Mouse (Mus musculus): ENCODE data around the gene Gm9821. TPM values are rescaled to one million over a fixed set of nuclear protein-coding genes. Genes with fewer than 3 reads are reported as not detected.

The Gm9821 gene
- not detected in 2 replicates for polyA plus RNA-seq (2012; rRNA removed)

DNA sequence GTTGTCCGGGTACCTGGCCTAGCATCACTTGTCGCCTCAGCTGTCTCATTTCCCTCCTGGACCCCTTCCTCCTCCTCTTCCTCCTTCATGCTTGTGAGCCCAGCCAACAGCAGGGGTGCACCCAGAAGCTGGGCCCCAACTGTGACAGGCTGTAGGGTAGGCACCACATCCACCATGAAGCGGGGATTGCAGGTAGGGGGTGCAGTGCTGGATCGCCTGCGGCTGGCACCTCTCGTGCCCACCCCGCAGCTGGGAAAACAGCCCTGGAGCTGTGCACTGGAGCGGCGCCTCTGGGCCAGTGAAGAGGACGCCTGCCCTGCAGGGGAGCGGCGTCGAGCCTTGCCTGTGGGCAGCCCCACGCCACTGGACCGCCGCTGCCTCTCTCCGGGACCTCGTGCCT lies at the start of gene Gm9821:
Gene Gm9821, plus strand, starts transcription at position 221 of the 400 bp plus-strand sequence.
- Histone ChIP-seq H3K4me3 (replicated peaks; ENCODE audit: extremely low read depth, low read depth, low read length) (no peak within 1 kb of the TSS), H3K4me1 (ENCODE audit: control insufficient read depth, insufficient read depth, low read length) (peaks cover 44% of the 10 kb centered on the region)
- WGBS = 87% methylated on average over 18 of the region's 18 CpGs
- no peak for DNase-seq
- no peak for TF ChIP-seq CTCF (IDR thresholded peaks at IDR 0.05; ENCODE audit: insufficient read depth, low read length)
- TF ChIP-seq POLR2A (IDR thresholded peaks at IDR 0.05; ENCODE audit: borderline replicate concordance, extremely low read depth, low read depth, low read length) = no peak

DNA sequence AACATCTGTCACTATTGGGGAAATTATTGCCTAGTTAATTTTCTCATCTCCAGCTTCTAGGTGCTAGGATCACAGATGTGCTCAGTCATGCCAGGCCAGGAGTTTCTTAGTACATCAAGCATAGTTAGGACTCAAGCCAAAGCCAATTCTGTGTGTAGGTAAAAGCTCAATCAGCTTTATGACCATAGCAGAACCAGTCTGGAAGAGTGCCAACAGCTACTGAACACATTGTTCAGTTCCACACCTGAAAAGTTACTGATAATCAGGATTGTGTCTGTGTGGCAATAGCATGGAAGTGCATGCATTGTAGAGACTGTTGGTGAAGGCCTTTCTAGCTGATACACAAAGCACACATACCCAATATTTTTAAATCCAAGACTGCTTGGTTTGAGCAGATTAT lies 47.5 kb upstream of the Gm9821 start:
- DNase-seq = no peak
- no peaks in the 10 kb centered on the region for H3K4me1 ChIP-seq (ENCODE audit: control insufficient read depth, insufficient read depth, low read length)
- no peak overlapping the region for H3K4me3 ChIP-seq (replicated peaks; ENCODE audit: extremely low read depth, low read depth, low read length)
- no peak for TF ChIP-seq CTCF (IDR thresholded peaks at IDR 0.05; ENCODE audit: insufficient read depth, low read length)
- no peak for TF ChIP-seq POLR2A (IDR thresholded peaks at IDR 0.05; ENCODE audit: borderline replicate concordance, extremely low read depth, low read depth, low read length)

DNA sequence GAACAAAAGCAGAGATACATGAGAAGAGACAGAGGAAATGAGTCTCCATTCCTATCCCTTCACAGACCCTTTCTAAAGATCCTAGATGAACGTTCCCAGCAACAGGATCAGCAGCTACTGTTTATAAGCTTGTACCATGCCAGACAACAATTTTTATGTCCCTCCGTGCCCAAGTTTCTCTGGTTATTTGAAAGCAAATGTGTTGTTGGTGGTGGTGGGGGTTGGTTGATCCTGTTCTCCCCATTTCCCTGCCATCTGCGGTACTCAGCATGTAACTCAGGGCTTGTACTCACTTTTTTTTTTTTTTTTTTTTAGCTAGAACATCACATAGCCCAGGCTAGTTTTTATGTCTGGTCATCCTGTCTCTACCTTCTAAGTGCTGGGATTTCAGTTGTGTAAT lies 46.4 kb upstream of the Gm9821 start:
- WGBS = 89% methylated on average over 3 of the region's 3 CpGs

DNA sequence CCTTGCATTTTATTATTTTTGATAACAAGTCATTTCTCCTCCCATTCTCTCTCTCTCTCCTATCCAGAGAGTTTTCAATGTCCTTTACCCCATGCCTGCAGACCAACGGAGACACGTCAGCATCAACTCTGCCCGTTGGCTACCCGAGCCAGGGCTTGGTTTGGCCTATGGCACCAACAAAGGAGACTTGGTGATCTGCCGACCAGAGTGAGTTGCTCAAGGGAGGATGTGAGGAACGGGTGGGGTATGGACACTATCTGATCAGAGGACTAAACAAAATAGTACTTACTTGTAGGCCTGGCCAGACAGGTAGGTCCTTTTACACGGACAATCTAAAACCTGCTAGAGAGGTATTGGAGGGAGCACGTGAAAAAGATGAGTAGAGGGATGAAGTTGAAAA lies 45.1 kb upstream of the Gm9821 start:
- H3K4me3 ChIP-seq (replicated peaks; ENCODE audit: extremely low read depth, low read depth, low read length) = no peak overlapping the region
- WGBS = 91% methylated on average over 8 of the region's 8 CpGs
- no peaks in the 10 kb centered on the region for H3K4me1 ChIP-seq (ENCODE audit: control insufficient read depth, insufficient read depth, low read length)
- no peak for DNase-seq
- TF ChIP-seq CTCF (IDR thresholded peaks at IDR 0.05; ENCODE audit: insufficient read depth, low read length) (no peak), POLR2A (IDR thresholded peaks at IDR 0.05; ENCODE audit: borderline replicate concordance, extremely low read depth, low read depth, low read length) (no peak)

More for the DNA sequence above, 46.4 kb upstream of the Gm9821 start:
- DNase-seq = no peak
- Histone ChIP-seq H3K4me3 (replicated peaks; ENCODE audit: extremely low read depth, low read depth, low read length) (no peak overlapping the region), H3K4me1 (ENCODE audit: control insufficient read depth, insufficient read depth, low read length) (no peaks in the 10 kb centered on the region)
- no peak for TF ChIP-seq POLR2A (IDR thresholded peaks at IDR 0.05; ENCODE audit: borderline replicate concordance, extremely low read depth, low read depth, low read length)
- TF ChIP-seq CTCF (IDR thresholded peaks at IDR 0.05; ENCODE audit: insufficient read depth, low read length) = no peak

DNA sequence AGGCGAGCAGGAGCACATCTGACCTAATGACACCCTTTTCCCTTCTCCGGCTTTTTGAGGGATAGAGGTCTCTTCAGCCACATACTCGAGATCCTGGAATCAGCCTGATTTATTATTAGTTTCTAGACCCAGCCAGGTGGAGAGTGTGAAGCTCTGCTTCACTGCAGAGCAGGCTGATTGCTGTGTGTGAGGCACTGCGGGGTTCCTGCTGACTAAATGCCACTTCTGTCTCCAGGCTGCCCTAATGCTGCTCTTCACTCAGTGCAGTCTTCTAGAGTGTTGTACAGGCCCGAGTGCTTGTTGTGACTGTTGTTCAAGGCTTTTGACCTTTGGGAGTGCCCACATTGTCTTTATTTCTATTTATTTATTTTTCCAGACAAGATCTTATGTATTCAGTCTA lies 43.2 kb upstream of the Gm9821 start:
- WGBS = 81% methylated on average over 5 of the region's 5 CpGs
- TF ChIP-seq CTCF (IDR thresholded peaks at IDR 0.05; ENCODE audit: insufficient read depth, low read length) = no peak
- no peak for TF ChIP-seq POLR2A (IDR thresholded peaks at IDR 0.05; ENCODE audit: borderline replicate concordance, extremely low read depth, low read depth, low read length)
- no peak for DNase-seq

DNA sequence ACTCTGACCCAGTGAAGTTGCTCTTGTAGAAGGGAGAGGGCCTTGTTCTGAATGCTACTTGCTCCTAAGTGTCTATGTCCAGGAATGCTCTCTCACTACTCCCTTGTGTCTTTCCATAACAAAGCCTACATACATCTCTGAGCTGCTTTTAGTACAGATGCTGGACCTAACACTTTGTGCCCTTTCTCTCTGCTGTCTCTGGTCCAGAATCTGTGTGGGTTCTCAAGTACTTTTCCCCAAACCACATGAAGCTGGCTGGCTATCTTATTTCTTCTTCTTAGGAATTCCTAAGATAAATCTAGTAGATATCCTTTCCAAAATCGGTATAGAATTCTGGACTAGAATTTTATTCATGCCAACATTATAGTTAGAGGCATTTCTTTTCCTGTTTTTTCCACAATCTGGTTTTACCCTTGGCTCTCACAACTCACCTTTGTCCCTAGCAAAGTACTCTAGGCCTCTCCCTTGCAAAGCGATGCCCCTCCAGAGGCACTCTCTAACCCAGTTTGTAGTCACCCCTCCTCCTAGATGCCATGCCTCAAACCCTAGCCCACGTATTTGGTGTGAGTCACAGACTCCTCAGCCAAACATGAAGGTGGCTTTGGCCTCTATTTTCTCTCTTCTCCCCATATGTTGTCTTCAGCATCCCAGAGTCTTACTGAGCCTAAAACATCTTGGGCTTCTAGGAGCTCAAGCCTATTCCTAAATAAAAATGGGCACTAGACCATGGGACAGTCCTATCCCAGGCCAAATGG lies 42.2 kb upstream of the Gm9821 start:
- Histone ChIP-seq H3K4me1 (ENCODE audit: control insufficient read depth, insufficient read depth, low read length) (no peaks in the 10 kb centered on the region), H3K4me3 (replicated peaks; ENCODE audit: extremely low read depth, low read depth, low read length) (no peak overlapping the region)
- no peak for DNase-seq
- WGBS = 86% methylated on average over 3 of the region's 3 CpGs
- TF ChIP-seq CTCF (IDR thresholded peaks at IDR 0.05; ENCODE audit: insufficient read depth, low read length) (no peak), POLR2A (IDR thresholded peaks at IDR 0.05; ENCODE audit: borderline replicate concordance, extremely low read depth, low read depth, low read length) (no peak)

More for the DNA sequence above, 43.2 kb upstream of the Gm9821 start:
- no peaks in the 10 kb centered on the region for H3K4me1 ChIP-seq (ENCODE audit: control insufficient read depth, insufficient read depth, low read length)
- H3K4me3 ChIP-seq (replicated peaks; ENCODE audit: extremely low read depth, low read depth, low read length) = no peak overlapping the region

DNA sequence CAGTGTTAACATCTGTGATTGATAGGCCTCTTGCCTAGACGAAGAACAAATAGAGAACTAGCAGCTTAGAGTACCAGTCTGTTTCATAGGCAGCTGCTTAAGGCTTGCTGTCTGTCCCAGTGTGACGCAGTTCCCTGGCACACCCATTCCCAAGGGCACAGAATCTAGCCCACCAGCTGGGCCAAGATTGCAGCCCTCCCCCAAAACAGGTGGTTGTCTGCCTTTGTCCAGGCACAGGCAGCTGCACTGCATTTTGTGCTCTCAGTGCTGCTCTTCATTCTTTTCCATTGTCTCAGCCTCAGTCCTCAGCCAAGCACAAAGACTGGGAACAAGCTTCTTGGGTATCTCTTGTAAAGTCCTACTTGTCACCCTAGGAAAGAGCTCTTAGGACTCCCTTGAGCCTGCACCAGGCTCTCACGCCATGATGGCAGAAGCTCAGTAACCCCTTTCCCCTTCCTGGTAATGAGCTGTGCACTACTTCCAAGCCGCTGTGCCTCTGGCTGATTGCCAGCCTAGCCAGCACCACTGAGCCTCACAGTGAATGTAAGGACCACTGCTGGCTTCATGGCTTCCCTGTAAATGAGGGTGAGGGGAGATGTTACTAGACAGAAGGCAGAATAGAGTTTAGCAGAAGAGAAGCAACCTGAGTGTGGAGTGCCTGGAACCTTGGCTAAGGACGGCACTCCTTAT lies 40.7 kb upstream of the Gm9821 start:
- WGBS = 83% methylated on average over 5 of the region's 5 CpGs
- DNase-seq = no peak
- no peak overlapping the region for H3K4me3 ChIP-seq (replicated peaks; ENCODE audit: extremely low read depth, low read depth, low read length)
- no peaks in the 10 kb centered on the region for H3K4me1 ChIP-seq (ENCODE audit: control insufficient read depth, insufficient read depth, low read length)
- TF ChIP-seq CTCF (IDR thresholded peaks at IDR 0.05; ENCODE audit: insufficient read depth, low read length) (no peak), POLR2A (IDR thresholded peaks at IDR 0.05; ENCODE audit: borderline replicate concordance, extremely low read depth, low read depth, low read length) (no peak)

DNA sequence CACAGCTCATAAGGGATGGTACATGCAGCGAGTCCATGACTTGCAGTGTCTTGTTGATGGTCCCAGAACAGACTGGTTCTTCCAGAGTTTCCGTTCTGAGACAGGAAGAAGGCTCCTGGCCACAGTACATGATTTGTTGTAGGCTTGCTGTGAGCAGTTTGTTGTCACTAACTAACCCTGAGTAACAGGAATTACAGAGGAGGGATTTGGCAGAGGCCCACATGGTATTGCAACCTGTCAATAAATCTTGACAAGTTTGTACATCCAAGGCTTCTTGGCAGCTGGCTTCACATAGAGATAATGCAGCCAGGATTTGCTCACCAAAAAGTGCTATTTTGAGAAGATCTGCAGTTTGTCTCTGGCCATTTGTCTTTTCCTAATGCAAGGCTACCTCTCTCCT lies 39.4 kb upstream of the Gm9821 start:
- 79% methylated on average over 2 of the region's 2 CpGs for WGBS
- Histone ChIP-seq H3K4me1 (ENCODE audit: control insufficient read depth, insufficient read depth, low read length) (no peaks in the 10 kb centered on the region), H3K4me3 (replicated peaks; ENCODE audit: extremely low read depth, low read depth, low read length) (no peak overlapping the region)
- TF ChIP-seq CTCF (IDR thresholded peaks at IDR 0.05; ENCODE audit: insufficient read depth, low read length) (no peak), POLR2A (IDR thresholded peaks at IDR 0.05; ENCODE audit: borderline replicate concordance, extremely low read depth, low read depth, low read length) (no peak)
- no peak for DNase-seq

DNA sequence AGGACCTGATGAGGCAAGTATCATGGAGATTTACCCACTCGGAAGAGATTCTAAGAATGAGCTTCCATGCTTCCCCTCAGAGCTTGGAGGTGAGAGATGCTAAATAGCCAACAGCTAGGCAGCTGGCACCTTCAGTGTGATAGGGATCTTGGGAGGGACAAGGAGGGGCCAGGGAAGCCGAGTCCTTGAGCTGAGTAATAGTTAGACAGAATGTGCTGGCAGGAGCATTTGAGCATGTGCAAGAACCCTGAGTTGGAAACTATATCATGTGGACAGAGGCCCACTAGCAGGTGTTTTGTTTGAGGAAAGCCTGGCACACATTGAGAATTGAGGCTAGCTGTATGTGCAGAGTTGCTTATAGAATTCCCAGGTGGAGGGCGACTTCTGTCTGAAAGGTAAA lies 32.9 kb upstream of the Gm9821 start:
- H3K4me3 ChIP-seq (replicated peaks; ENCODE audit: extremely low read depth, low read depth, low read length) = no peak overlapping the region
- WGBS = 65% methylated on average over 3 of the region's 3 CpGs
- no peak for DNase-seq
- TF ChIP-seq POLR2A (IDR thresholded peaks at IDR 0.05; ENCODE audit: borderline replicate concordance, extremely low read depth, low read depth, low read length) (no peak), CTCF (IDR thresholded peaks at IDR 0.05; ENCODE audit: insufficient read depth, low read length) (no peak)
- H3K4me1 ChIP-seq (ENCODE audit: control insufficient read depth, insufficient read depth, low read length) = no peaks in the 10 kb centered on the region

All from lung, adult 2 months (tissue).